Mouse (Mus musculus): ENCODE measurements around the gene Nxpe3. TPM values are rescaled to one million over a fixed set of nuclear protein-coding genes. Genes with fewer than 3 reads are reported as not detected.

Gene Nxpe3
- polyA plus RNA-seq, 1 experiment, result 0.90 TPM

GRCm38 (mm10) chr16:55893410-55894107 is 1.5 kb downstream of the Nxpe3 start:
- TF ChIP-seq TCF3 (IDR thresholded peaks at IDR 0.05; ENCODE audit: insufficient read length, low read depth) (no peak), USF1 (IDR thresholded peaks at IDR 0.05; ENCODE audit: low read depth) (no peak), CEBPB (IDR thresholded peaks at IDR 0.05; ENCODE audit: insufficient read depth, poor library complexity, severe bottlenecking) (no peak), MYOG (IDR thresholded peaks at IDR 0.05; ENCODE audit: control insufficient read depth in 1 of 3, insufficient read depth in 1 of 3, insufficient read length in 2 of 3, low read depth in 2 of 3) (no peak), MAX (IDR thresholded peaks at IDR 0.05; ENCODE audit: low read depth) (no peak), E2F4 (IDR thresholded peaks at IDR 0.05; ENCODE audit: insufficient read depth) (no peak), MYOD1 (IDR thresholded peaks at IDR 0.05; ENCODE audit: control insufficient read depth in 1 of 3, insufficient read length in 2 of 3, low read depth in 2 of 3) (no peak), POLR2AphosphoS2 (IDR thresholded peaks at IDR 0.05; ENCODE audit: insufficient read length, low read depth) (no peak), TCF12 (IDR thresholded peaks at IDR 0.05; ENCODE audit: insufficient read depth, poor library complexity, severe bottlenecking) (no peak), SRF (IDR thresholded peaks at IDR 0.05; ENCODE audit: control insufficient read depth, insufficient read length, low read depth) (no peak)
- H3K4me2 ChIP-seq (ENCODE audit: low read depth), result no peak overlapping the region

GRCm38 (mm10) chr16:55892484-55892883 is 2.6 kb downstream of the Nxpe3 start:
- Histone ChIP-seq H3K27me3 (ENCODE audit: control insufficient read depth, insufficient read depth, insufficient read length) (no peaks in the 10 kb centered on the region), H3K79me2 (ENCODE audit: control insufficient read depth, insufficient read depth) (peaks cover 4% of the 10 kb centered on the region), H3K4me2 (ENCODE audit: low read depth) (no peak overlapping the region), H3K36me3 (ENCODE audit: control insufficient read depth, insufficient read depth) (no peaks in the 10 kb centered on the region), H3ac (ENCODE audit: control insufficient read depth, insufficient read length) (no peak overlapping the region), H3K4me3 (no peak overlapping the region)
- TF ChIP-seq MYOD1 (IDR thresholded peaks at IDR 0.05; ENCODE audit: control insufficient read depth in 1 of 3, insufficient read length in 2 of 3, low read depth in 2 of 3), result no peak

More at GRCm38 (mm10) chr16:55893410-55894107, 1.5 kb downstream of the Nxpe3 start:
- Histone ChIP-seq H3K27me3 (ENCODE audit: control insufficient read depth, insufficient read depth, insufficient read length) (no peaks in the 10 kb centered on the region), H3K79me2 (ENCODE audit: control insufficient read depth, insufficient read depth) (peaks cover 4% of the 10 kb centered on the region), H3K36me3 (ENCODE audit: control insufficient read depth, insufficient read depth) (no peaks in the 10 kb centered on the region), H3ac (ENCODE audit: control insufficient read depth, insufficient read length) (no peak overlapping the region), H3K4me3 (no peak overlapping the region)

- H3K4me2 ChIP-seq (ENCODE audit: low read depth), result no peak overlapping the region
- TF ChIP-seq USF1 (IDR thresholded peaks at IDR 0.05; ENCODE audit: low read depth) (no peak), MYOD1 (IDR thresholded peaks at IDR 0.05; ENCODE audit: control insufficient read depth in 1 of 3, insufficient read length in 2 of 3, low read depth in 2 of 3) (no peak), CEBPB (IDR thresholded peaks at IDR 0.05; ENCODE audit: insufficient read depth, poor library complexity, severe bottlenecking) (no peak), MAX (IDR thresholded peaks at IDR 0.05; ENCODE audit: low read depth) (no peak), TCF3 (IDR thresholded peaks at IDR 0.05; ENCODE audit: insufficient read length, low read depth) (no peak), POLR2AphosphoS2 (IDR thresholded peaks at IDR 0.05; ENCODE audit: insufficient read length, low read depth) (no peak)
- no peaks in the 10 kb centered on the region for H3K36me3 ChIP-seq (ENCODE audit: control insufficient read depth, insufficient read depth)
- H3K27me3 ChIP-seq (ENCODE audit: control insufficient read depth, insufficient read depth, insufficient read length), result no peaks in the 10 kb centered on the region
- no peak overlapping the region for H3ac ChIP-seq (ENCODE audit: control insufficient read depth, insufficient read length)
- no peak overlapping the region for H3K4me3 ChIP-seq
- H3K79me2 ChIP-seq (ENCODE audit: control insufficient read depth, insufficient read depth), result peaks cover 4% of the 10 kb centered on the region
Observed at GRCm38 (mm10) chr16:55891346-55891745, 3.7 kb downstream of the Nxpe3 start.

GRCm38 (mm10) chr16:55890346-55891136 is 4.5 kb downstream of the Nxpe3 start:
- no peak overlapping the region for H3K4me3 ChIP-seq
- H3K27me3 ChIP-seq (ENCODE audit: control insufficient read depth, insufficient read depth, insufficient read length), result no peaks in the 10 kb centered on the region
- H3K79me2 ChIP-seq (ENCODE audit: control insufficient read depth, insufficient read depth), result peaks cover 4% of the 10 kb centered on the region
- no peaks in the 10 kb centered on the region for H3K36me3 ChIP-seq (ENCODE audit: control insufficient read depth, insufficient read depth)
- no peak overlapping the region for H3K4me2 ChIP-seq (ENCODE audit: low read depth)
- no peak for TF ChIP-seq SRF (IDR thresholded peaks at IDR 0.05; ENCODE audit: control insufficient read depth, insufficient read length, low read depth)
- TF ChIP-seq TCF12 (IDR thresholded peaks at IDR 0.05; ENCODE audit: insufficient read depth, poor library complexity, severe bottlenecking), result no peak
- TF ChIP-seq USF1 (IDR thresholded peaks at IDR 0.05; ENCODE audit: low read depth), result no peak
- no peak for TF ChIP-seq MAX (IDR thresholded peaks at IDR 0.05; ENCODE audit: low read depth)
- TF ChIP-seq MYOD1 (IDR thresholded peaks at IDR 0.05; ENCODE audit: control insufficient read depth in 1 of 3, insufficient read length in 2 of 3, low read depth in 2 of 3), result no peak
- no peak for TF ChIP-seq REST (IDR thresholded peaks at IDR 0.05; ENCODE audit: insufficient read depth, insufficient read length)
- TF ChIP-seq E2F4 (IDR thresholded peaks at IDR 0.05; ENCODE audit: insufficient read depth), result no peak
- TF ChIP-seq MYOG (IDR thresholded peaks at IDR 0.05; ENCODE audit: control insufficient read depth in 1 of 3, insufficient read depth in 1 of 3, insufficient read length in 2 of 3, low read depth in 2 of 3), result no peak
- no peak for TF ChIP-seq POLR2A (IDR thresholded peaks at IDR 0.05; ENCODE audit: insufficient read length, low read depth)
- no peak for TF ChIP-seq CEBPB (IDR thresholded peaks at IDR 0.05; ENCODE audit: insufficient read depth, poor library complexity, severe bottlenecking)
- no peak overlapping the region for H3ac ChIP-seq (ENCODE audit: control insufficient read depth, insufficient read length)

GRCm38 (mm10) chr16:55889451-55889850 is 5.6 kb downstream of the Nxpe3 start:
- Histone ChIP-seq H3K4me2 (ENCODE audit: low read depth) (no peak overlapping the region), H3K27me3 (ENCODE audit: control insufficient read depth, insufficient read depth, insufficient read length) (no peaks in the 10 kb centered on the region), H3ac (ENCODE audit: control insufficient read depth, insufficient read length) (no peak overlapping the region), H3K4me3 (no peak overlapping the region), H3K79me2 (ENCODE audit: control insufficient read depth, insufficient read depth) (peaks cover 3% of the 10 kb centered on the region), H3K36me3 (ENCODE audit: control insufficient read depth, insufficient read depth) (no peaks in the 10 kb centered on the region)
- TF ChIP-seq USF1 (IDR thresholded peaks at IDR 0.05; ENCODE audit: low read depth) (no peak), E2F4 (IDR thresholded peaks at IDR 0.05; ENCODE audit: insufficient read depth) (no peak), MYOD1 (IDR thresholded peaks at IDR 0.05; ENCODE audit: control insufficient read depth in 1 of 3, insufficient read length in 2 of 3, low read depth in 2 of 3) (no peak), POLR2A (IDR thresholded peaks at IDR 0.05; ENCODE audit: insufficient read length, low read depth) (no peak), MAX (IDR thresholded peaks at IDR 0.05; ENCODE audit: low read depth) (no peak), POLR2AphosphoS2 (IDR thresholded peaks at IDR 0.05; ENCODE audit: insufficient read length, low read depth) (no peak), REST (IDR thresholded peaks at IDR 0.05; ENCODE audit: insufficient read depth, insufficient read length) (no peak), MYOG (IDR thresholded peaks at IDR 0.05; ENCODE audit: control insufficient read depth in 1 of 3, insufficient read depth in 1 of 3, insufficient read length in 2 of 3, low read depth in 2 of 3) (no peak), CEBPB (IDR thresholded peaks at IDR 0.05; ENCODE audit: insufficient read depth, poor library complexity, severe bottlenecking) (no peak), TCF12 (IDR thresholded peaks at IDR 0.05; ENCODE audit: insufficient read depth, poor library complexity, severe bottlenecking) (no peak), TCF3 (IDR thresholded peaks at IDR 0.05; ENCODE audit: insufficient read length, low read depth) (no peak), SRF (IDR thresholded peaks at IDR 0.05; ENCODE audit: control insufficient read depth, insufficient read length, low read depth) (no peak)
